Mouse (Mus musculus): ENCODE results near the gene Nmb.

The Nmb gene

DNA sequence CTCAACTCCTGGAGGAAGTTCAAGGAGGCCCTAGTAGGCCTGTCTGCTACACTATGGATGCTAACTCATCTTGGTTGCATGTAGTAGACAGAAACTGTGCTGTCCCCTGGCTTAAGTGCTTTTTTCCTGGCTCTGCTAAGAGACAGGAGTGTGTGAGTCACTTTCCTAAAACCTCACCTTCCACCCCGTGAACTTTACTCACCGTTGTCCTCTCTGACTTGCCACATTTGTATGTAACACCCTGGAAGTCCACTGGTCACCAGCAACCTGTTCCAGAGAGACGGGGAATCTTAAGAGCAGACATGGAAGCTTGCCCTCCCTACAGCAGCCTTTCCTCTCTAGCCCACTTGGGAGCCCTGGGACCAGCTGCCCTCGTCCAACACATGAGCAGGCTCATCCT lies 7.2 kb downstream of the Nmb start:
- no peak for DNase-seq

DNA sequence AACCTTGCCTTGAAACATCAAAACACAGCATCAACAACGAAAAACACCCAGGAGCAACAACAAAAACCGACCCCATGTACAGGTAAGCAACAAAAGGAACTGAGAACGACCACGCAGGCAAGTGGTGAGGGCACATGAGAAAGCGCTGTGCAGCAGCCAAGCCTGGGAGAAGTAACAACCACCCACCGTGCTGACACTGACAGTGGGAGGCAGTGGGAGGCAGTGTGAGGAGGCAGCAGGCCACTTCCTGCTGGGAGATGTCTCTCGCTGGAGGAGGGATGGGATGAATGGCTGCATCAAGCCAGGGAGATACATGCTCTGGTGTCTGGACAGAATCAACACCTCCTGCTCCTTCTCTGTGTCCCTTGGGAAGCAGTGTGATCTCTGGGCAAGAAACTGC lies 7.7 kb downstream of the Nmb start:
- no peak for DNase-seq

DNA sequence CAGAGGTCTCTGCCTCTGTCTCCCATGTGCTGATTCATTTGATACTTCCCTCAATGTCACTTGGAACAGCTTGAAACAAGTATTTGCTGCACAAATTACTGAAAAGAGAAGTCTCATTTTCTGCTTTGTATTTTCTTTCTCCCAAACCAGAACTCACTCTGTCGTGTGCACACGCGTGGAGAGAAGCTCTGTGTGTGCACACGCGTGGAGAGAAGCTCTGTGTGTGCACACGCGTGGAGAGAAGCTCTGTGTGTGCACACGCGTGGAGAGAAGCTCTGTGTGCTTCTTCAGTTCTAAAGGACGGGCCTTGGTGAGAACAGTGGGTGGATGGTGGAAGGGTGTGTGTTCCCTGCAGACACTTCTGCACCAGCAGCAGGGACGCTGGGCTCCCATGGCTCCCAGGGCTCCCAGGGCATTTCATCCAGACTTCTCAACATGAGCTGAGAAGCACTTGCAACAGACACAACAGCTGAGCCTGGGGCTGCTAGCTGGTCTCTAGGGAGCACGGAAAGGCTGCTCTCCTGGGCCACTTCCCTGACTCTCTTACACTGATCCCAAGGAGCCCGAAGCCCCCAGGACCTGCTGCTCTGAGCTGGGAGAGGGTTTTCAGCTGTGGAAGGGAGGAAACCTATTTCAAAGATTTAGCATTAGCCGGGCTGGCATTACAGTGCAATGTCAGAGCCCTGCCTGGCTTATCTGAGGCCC lies 9.9 kb downstream of the Nmb start:
- DNase-seq = no peak

DNA sequence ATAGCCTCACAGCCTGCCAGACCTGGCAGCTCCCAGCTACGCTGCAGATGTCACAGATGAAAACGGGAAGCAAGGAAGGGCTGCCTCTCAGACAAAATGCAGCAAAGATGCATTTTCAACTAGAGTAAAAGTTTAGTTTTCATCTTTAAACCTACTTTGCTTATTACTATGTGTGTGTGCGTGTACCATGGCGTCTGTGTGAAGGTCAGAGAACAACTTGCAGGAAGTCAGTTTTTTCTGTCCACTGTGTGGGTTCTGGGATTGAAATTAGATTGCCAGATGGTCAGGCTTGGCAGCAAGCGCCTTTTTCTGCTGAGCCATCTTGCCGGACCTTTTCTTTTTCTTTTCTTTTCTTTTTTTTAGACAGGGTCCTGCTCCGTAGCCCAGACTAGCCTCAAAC lies 10.7 kb downstream of the Nmb start:
- DNase-seq = no peak

DNA sequence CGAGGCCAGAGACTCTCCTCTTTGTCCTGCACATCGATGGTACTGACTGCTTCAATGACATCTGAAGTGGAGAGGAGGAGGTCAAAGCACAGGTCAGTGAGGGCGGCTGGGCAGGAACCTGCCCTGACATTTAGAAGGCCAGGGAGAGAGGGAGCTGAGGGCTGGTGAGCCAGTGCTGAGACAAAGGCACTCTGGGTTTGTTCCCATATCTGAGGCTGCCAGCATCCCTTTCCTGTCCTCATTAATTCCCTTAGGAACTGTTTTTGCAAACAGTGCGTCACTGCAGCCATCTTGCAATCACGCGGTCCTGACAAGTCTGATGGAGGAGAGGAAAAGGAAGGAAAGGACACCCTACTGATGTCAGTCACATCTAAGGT lies 11.1 kb downstream of the Nmb start:
- peak; percentile 29 for DNase-seq

DNA sequence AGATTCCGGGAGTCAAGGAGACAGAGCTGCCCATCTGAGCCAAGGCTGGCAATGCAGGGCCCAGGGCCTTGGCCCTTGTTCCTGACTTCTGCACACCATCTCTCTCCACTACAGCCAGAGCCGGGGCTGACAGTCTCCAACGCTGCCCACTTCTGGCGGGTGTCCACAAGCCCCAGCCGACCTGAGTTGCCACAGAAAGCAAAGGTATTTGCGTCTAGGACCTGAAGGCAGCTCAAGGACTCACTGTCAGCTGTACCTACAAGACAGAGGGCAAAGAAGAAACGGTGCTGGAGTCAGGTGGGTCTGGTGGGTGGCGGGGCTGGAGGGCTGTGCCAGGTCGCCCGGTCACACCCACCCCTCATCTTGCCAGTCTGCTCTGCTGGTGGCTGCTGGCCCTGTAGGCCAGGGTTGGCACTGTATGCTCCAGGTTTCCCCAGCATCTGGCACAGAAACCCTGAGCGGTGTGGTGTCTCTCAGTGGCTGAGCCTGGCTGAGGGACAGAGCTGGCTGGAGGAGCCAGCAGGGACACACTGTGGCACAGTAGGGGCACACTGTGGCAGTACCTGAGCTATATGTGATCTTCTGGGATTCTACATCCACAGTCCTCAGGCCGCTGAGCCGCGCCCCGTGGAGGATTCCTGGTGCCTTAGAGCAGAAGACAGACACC lies 11.7 kb downstream of the Nmb start:
- DNase-seq = no peak

DNA sequence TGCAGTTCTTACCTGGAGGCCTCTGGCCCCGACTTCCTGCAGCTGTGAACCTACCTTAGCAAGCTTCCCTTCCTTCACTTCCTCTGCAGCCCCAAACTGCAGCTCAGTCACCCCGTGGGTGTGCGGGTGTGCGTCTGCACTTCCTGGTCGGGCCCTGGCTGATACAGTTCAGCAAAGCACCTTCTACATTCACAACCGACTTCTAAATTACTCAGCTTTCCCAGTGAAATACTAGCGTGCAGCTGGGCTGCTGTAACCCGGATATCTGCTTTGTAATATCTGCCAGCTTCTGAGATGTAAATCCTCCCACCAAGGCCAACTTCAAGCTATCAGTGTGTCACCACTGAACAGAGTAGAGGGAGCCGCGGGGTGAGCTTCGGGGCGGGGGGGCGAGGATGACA lies 15.0 kb downstream of the Nmb start:
- DNase-seq = no peak

DNA sequence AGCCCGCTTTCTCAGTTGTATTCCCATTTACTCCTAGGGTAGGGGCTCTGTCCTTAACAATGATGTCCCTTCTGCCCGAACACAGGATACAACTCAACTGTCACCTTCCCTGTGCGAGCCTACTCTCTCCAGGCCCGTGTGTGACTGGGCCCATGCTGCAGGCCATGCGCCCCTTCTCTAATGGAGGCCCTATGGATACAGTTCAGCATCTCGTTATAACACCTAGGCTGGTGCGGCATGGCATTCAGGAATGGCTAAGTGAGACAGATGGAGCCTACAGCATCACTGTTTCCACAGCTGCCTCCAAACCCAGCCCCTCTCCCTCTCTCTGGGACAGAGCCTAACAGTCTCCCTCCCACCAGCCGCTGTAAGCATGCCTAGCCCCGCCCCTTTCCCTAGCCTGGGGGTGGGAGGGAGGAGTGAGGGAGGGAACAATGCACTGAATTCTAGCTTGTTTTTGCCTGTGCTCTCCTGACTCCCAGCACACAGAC lies 15.8 kb downstream of the Nmb start:
- peak; percentile 45 for DNase-seq

DNA sequence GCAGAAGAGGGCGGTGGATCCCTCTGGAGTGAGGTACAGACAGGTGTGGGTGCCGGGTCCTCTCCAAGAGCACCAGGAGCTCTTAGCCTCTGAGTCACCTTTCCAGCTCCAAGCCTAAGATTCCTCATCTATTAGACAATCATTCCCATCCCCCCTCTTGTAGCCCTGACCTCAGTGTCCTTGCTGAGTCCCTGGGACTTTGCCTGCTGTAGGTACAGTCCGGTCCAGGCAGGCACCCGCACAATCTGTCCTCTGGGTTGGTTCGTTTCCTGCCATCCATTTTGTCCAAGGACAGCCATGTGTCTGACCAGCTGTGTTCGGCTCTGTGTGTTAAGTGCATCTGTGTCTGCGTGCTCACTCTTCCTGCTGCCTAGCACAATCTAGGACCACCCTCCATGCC lies 16.3 kb downstream of the Nmb start:
- DNase-seq = no peak

DNA sequence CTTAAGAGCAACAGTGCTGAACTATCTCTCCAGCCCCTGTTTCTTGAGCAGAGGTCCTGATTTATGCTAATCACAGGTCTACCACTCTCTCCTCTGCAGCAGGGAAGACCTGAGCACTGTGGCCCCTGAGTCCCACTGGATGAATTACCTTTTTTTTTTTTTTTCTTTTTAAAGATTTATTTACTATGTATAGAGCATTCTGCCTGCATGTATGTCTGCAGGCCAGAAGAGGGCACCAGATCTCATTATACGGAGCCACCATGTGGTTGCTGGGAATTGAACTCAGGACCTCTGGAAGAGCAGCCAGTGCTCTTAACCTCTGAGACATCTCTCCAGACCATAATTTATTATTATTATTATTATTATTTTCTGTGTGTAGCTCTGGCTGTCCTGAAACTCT lies 19.2 kb downstream of the Nmb start:
- no peak for DNase-seq

DNA sequence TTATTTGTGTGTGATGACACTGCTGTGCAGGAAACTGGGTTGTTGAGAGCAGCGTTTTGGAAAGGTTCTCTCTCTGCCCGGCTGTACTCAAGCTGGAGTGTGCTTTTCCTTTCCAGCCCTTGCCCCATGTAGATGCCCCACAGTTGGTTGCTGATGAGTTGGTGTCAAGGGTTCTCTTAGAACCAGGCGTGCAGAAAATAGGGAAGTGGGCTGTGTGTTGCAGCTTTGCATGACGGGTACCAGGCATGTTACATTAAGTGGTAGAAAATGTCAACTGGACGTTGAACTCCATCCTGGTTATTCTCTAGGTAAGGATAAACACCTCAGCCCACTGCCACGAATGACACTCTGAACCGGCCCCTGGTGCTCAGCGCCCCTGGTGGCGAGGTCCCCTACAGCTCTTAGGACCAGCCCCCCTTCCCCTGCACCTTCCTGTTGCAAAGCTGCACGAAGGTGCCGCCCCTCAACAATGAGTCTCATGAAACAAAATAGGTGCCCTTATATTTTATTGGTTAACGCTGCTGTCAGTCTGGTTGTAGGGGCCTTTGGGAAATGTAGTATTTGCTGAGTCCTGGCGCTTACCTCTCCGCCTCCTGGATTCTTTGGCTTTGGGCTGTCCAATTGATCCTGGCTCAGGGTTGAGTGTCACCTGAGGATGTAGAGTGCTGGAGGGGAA lies 21.9 kb downstream of the Nmb start:
- DNase-seq = peak; percentile 79

DNA sequence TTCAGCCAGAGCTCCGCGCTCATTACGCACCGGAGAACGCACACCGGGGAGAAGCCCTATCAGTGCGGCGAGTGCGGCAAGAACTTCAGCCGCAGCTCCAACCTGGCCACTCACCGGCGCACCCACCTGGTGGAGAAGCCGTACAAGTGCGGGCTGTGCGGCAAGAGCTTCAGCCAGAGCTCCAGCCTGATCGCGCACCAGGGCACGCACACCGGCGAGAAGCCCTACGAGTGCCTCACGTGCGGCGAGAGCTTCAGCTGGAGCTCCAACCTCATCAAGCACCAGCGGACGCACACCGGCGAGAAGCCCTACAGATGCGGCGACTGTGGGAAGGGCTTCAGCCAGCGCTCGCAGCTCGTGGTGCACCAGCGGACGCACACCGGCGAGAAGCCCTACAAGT lies 29.1 kb downstream of the Nmb start:
- no peak for DNase-seq

DNA sequence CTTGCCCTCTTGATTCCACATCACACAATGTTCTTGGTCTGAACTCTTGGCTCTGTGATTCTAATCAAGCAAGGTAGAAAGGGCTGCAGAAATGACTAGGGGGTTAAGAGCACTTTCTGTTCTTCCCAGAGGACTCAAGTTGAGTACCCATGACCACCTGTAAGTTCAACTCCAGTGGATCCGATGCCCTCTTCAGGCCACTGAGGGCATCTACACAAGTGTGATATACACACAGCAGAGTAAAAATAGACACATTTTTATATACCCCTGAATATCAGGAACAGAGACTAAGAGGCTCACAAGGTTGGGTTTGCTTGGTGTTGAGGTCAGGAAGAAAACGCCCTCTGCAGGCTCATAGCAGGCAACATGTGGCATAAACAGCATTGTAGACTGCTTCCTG lies 31.2 kb downstream of the Nmb start:
- no peak for DNase-seq

DNA sequence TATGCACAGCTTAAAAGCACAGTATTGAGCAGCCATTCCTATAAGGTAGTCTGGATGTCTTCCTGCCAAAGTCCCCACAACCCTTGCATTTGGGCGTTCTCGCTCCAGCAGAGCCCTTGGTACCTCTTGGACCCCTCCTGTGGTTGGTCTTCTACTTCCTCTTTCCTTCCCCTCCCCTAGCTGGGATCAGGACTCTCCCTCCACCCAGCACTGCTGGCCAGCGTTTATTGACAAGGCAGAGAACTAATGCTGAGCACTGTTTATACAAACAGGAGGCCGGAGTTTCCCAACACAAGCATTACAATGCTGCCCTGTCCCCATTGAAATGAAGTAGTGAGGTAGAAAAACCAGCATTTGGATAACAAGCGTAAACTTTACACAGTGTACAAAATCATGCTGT lies 31.8 kb downstream of the Nmb start:
- DNase-seq = no peak

DNA sequence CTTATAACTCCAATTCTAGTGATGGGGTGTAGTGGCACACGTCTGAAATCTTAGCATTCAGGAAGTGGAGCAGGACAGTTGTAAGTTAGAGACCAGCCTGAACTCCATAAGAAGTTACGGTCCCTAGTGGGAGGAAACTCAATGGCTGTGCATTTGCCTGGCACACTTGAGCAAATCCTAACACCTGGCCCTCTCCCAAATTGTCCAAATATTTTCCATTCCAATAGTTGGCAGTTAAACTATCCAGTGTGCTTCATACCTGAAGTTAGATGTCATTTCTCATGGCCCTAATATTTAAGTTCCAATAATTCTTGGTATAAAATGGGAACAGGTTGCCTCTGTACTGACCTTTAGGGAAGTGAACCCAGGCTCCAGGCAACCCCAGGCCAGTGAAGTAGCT lies 36.2 kb downstream of the Nmb start:
- no peak for DNase-seq

DNA sequence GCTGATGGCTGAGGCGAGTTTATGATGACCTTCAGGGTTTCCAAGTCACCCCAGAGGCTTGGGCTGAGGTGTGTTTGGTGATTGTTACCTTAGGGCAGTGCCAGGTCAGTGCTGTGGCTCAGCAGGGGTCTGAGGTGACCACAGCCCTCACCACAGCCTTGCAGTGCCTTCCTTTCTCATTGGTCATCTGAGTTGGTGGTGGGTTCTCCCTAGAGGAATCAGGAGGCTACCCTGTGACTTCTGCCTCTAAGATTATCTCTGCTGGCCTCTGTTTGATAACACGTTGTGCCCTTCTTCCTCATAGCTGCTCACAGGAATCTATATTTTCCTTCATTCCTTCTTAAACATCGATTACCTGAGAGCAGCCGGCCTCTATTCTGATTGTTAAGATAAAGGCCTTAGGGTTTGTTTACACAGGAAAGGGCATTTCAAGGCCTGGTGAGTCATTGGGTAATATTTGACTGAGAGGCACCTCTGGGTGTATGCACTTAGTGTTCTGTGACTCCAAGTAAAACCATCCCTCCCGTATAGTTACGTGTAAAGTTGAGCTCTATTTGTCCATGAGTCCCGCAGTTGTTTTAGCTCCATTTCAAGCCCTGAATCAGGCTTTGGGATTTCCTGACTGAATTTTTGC lies 38.2 kb downstream of the Nmb start:
- peak; percentile 68 for DNase-seq

DNA sequence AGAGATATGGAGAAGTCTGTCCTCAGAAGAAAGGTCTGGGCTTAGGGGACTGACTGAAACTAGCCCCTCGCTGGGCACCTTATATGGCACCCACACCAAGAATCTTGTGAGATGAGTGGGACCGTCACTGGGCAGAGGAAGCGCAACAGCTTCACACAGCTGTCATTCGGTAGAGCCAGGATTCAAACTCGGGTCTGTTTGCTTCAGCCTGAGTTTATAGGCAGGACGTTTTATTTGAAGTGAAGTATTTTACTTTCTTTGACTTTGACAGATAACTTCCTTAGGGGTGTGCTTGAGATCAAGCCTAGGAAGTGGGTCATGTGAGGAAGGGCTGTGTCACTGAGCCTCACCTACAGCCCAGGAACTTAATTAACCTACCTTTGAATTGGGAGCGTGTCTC lies 39.4 kb downstream of the Nmb start:
- DNase-seq = no peak

DNA sequence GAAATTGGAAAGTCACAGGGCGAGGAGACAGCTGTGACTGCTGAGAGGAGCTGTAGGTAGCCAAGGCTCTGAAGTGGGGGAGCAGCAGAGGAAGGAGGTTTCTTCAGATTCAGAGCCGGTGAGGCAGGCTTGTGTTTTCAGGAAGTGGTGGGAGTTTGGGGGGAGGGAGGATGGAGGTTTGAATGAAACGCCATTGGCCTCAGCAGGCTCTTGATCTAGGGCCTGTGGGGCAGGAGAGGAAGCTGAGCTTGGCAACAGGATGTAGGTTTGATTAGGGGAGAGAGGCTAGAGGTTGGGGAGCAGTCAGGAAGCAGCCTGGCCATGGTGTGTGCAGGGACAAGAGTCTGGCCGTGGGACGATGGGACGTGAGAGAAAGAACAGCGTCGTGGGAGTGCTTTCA lies 40.0 kb downstream of the Nmb start:
- no peak for DNase-seq

DNA sequence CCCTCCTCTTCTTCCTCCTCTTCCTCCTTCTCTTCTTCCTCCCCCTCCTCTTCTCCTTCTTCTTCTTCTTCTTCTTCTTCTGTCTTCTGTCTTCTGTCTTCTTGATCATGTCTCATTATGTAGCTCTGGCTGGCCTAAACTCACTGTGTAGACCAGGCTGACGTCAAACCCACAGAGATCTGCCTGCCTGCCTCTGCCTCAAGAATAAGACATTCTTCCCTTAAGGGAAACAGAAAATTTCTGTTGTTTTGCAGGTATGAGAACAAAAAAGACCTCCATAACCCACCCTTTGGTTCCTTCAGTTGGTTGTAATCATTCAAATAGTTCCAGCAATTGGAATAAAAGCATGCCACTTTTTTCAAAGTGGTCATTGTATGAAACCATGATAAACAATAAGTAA lies 40.7 kb downstream of the Nmb start:
- DNase-seq = no peak

DNA sequence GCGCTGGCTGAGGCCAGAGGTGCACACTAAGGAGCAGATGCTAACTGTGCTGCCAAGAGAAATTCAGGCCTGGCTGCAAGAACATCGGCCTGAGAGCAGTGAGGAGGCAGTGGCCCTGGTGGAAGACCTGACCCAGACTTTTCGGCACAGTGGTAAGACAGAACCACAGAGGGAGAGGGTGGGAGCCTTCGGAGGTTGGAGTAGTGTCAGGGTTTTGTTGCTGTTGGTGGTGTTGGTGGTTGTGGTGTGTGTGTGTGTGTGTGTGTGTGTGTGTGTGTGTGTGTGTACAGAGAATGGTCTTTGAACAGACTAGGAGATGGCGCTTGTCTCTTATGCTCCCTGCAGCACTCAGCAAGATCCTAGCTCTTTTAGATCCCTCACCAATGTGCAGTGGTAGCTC lies 41.4 kb downstream of the Nmb start:
- DNase-seq = no peak

DNA sequence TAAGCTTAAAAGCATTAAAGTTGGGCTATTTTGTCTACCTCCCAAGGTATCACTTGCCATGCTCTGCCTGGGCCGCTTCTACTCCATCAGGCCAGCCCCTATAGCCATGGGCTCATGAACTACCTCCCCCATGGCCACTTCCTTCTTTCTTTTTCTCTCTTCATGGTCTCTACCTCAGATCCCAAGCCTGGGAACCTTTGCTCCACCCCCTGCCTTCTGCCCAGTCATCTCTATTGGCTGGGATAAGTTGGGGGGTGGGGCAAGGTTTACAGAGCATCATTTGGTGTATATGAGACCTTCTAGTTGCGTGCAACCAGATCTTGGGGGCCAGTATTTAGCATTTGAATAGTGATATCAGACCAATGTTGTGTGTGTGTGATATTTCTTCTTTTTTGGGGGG lies 42.4 kb downstream of the Nmb start:
- DNase-seq = no peak

DNA sequence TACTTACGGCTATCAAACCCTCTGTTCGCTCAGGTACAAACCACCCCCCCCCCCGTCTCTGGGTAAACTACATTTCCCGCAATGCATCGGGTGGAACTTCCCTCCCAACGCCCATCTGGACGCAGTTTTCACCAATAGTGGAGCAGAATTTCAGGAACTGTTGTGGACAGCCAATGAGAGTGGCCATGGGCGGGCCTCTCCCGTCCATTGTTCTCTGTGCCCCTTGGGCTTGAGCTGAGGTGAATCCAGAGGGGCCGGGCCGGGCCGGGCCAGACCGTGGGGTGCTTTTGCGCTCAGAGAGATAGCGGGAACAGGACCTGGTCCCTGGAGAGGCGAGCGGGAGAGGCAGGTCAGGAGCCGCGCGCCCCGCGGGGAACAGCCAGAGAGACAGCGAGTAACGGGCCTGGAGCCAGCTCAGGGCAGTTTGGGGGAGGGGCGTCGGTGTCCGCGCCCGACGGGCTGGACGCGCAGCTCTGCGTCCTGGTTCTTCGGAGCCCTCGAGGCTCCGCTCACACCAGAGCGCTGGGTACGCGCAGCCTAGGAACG lies 44.1 kb downstream of the Nmb start, which contains the start of gene Zscan2:
Zscan2 (plus strand) TSS at position 192 of the 546 bp plus-strand sequence.
- peak; percentile 95 for DNase-seq

DNA sequence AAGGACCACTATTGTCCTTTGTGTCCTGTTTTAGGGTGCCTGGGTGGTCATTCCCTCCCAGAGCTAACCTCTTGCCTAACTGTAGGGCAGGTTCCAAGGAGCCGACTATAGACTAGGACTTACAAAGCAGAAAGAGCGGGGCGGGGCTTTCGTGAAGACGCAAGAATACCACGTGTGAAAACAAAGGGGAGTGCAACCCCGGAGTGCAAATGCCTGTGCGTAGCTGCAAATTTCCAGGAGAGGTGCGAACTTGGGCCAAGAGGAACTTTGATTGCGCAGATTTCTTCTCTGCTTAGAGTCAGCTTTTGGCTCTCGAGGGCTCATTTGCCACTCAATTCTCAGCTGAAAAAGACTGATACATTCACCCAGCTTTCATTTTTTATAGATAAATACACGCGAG lies 44.6 kb downstream of the Nmb start:
- DNase-seq = peak; percentile 74

All from kidney, adult 11 months (tissue).